Mouse (Mus musculus) heart, embryonic 15.5 days (tissue): ENCODE results near the gene Zfp142. TPM values are rescaled to one million over a fixed set of nuclear protein-coding genes. Genes with fewer than 3 reads are reported as not detected.

Experiments
- ATAC-seq: fragments of 200-750 bp; cut with Nextera tagmentation; replicated peaks from 2 replicates; pipeline ENCODE4 v1.8.0; 2017; ENCODE audit warnings: low read depth, moderate TSS enrichment; ENCODE audit not compliant: insufficient number of reproducible peaks, insufficient read depth, low FRiP score
- H3K27ac ChIP-seq: fragments of 300-500 bp; sonication (generic); 2 replicates; pipeline ENCODE4 v1.5.1; 2015; ENCODE audit warnings: mild to moderate bottlenecking, inconsistent platforms
- H3K27me3 ChIP-seq: fragments of 300-500 bp; sonication (generic); 2 replicates; pipeline ENCODE4 v1.6.1; 2015; ENCODE audit warnings: inconsistent platforms
- H3K36me3 ChIP-seq: fragments of 300-500 bp; sonication (generic); 2 replicates; pipeline ENCODE4 v1.6.1; 2015; ENCODE audit warnings: mild to moderate bottlenecking, inconsistent platforms
- H3K4me1 ChIP-seq: fragments of 300-500 bp; sonication (generic); replicated peaks from 2 replicates; pipeline ENCODE4 v1.6.1; 2015; ENCODE audit warnings: inconsistent platforms
- H3K4me2 ChIP-seq: fragments of 300-500 bp; sonication (generic); 2 replicates; pipeline ENCODE4 v1.6.1; 2015; ENCODE audit warnings: inconsistent platforms, mild to moderate bottlenecking, moderate library complexity
- H3K4me3 ChIP-seq: fragments of 300-500 bp; sonication (generic); 2 replicates; pipeline ENCODE4 v1.5.1; 2015; ENCODE audit warnings: mild to moderate bottlenecking, inconsistent platforms
- H3K9ac ChIP-seq: fragments of 300-500 bp; sonication (generic); 2 replicates; pipeline ENCODE4 v1.6.1; 2015; ENCODE audit warnings: mild to moderate bottlenecking, inconsistent platforms
- H3K9me3 ChIP-seq: fragments of 300-500 bp; sonication (generic); replicated peaks from 2 replicates; pipeline ENCODE4 v1.6.1; 2016; ENCODE audit warnings: inconsistent platforms
- WGBS: fragments of 180-500 bp; shearing (Covaris S2); methylation state at CpG from one replicate; pipeline ENCODE4 v1.1.7; 2015; ENCODE audit warnings: mixed read lengths; 5-methylcytosine and 5-hydroxymethylcytosine counted together
- polyA plus RNA-seq: library from polyadenylated mRNA; unstranded; fragments of >200 nt; fragmentation: Nextera tagmentation; extraction: Ambion mirVana; gene quantifications from 2 replicates; pipeline ENCODE4 v1.2.1, GENCODE M21; 2015

The Zfp142 gene
- polyA plus RNA-seq, 1 experiment from 2014 or later: 4.4 TPM

DNA sequence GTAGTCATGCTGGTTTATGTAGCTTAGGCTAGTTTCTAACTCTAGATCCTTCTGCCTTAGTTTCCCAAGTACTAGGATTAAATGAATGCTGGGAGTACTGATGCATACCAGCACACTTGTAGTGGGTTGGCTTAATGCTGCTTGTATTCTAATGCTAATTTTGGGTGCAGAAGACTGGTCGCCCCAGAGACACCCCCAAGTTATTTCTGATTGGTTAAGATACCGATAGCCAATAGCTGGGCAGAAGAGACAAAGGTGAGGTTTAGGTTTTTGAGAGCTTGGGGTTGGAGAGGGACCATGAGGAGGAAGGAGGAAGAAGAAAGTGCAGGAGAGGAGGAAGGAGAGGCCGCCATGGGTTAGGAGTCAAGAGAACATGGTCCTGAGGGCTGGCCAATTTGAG lies 5.4 kb downstream of the Zfp142 start:
- Histone ChIP-seq H3K9me3 (no peaks in the 10 kb centered on the region), H3K4me3 (no peak overlapping the region), H3K27me3 (no peaks in the 10 kb centered on the region), H3K36me3 (peaks cover 40% of the 10 kb centered on the region), H3K4me2 (no peak overlapping the region), H3K9ac (no peak overlapping the region), H3K4me1 (peaks cover 25% of the 10 kb centered on the region), H3K27ac (no peak overlapping the region)
- 88% methylated on average over 3 of the region's 3 CpGs for WGBS
- ATAC-seq: no peak

GRCm38 (mm10) chr1:74569739-74570719 lies 18.0 kb downstream of the Zfp142 start:
- ATAC-seq: no peak
- peaks cover 88% of the 10 kb centered on the region for H3K36me3 ChIP-seq
- H3K4me1 ChIP-seq: no peaks in the 10 kb centered on the region
- H3K27me3 ChIP-seq: no peaks in the 10 kb centered on the region
- H3K4me2 ChIP-seq: no peak overlapping the region
- H3K4me3 ChIP-seq: no peak overlapping the region
- no peaks in the 10 kb centered on the region for H3K9me3 ChIP-seq
- H3K9ac ChIP-seq: no peak overlapping the region
- no peak overlapping the region for H3K27ac ChIP-seq
- WGBS: 85% methylated on average over 29 of the region's 29 CpGs

DNA sequence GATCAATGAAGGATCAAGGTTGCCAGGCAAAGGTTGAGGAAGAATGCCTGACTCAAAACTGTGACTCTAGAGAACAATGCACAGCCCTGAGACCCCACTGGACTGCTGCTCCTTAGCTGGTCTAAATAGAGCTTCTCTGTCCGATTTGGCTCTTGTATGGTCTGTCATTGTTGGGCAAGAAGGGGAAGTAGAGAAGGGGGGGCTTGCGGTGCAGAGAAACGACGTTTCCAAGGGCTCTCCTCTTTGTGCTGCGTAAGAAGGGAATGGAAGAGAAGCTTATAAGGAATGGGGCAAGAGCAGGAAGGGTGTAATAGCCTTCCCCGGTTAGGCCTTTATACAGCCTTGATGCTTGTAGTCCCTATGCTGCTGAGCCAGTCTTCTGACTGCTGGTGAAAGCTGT lies 22.2 kb downstream of the Zfp142 start:
- ATAC-seq: no peak
- no peak overlapping the region for H3K4me3 ChIP-seq
- H3K27me3 ChIP-seq: no peaks in the 10 kb centered on the region
- 83% methylated on average over 6 of the region's 6 CpGs for WGBS
- no peak overlapping the region for H3K4me2 ChIP-seq
- H3K36me3 ChIP-seq: peaks cover 61% of the 10 kb centered on the region
- H3K27ac ChIP-seq: no peak overlapping the region
- H3K9ac ChIP-seq: no peak overlapping the region
- no peaks in the 10 kb centered on the region for H3K4me1 ChIP-seq
- H3K9me3 ChIP-seq: no peaks in the 10 kb centered on the region

DNA sequence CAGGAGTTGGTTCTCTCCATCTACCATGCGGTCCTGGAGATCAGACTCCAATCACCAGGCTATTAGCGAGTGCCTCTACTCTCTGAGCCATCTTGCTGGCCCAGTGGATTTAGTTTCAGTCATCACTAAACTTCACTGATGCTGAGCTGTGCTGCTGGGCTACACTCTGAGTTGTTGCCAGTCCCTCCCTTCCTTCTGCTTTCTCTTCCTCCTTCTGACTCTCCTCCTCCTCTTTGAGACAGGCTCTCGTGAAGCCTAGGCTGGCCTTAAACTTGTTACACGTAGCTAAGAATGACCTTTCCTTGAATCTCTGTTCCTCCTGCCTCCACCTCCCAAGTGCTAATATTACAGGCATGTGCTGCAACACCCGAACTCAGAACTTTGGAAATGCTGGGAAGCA lies 29.0 kb downstream of the Zfp142 start:
- no peak for ATAC-seq
- Histone ChIP-seq H3K4me2 (no peak overlapping the region), H3K36me3 (peaks cover under 1% of the 10 kb centered on the region), H3K4me3 (no peak overlapping the region), H3K4me1 (no peaks in the 10 kb centered on the region), H3K27ac (no peak overlapping the region), H3K27me3 (no peaks in the 10 kb centered on the region), H3K9ac (no peak overlapping the region), H3K9me3 (no peaks in the 10 kb centered on the region)
- WGBS: 82% methylated on average over 5 of the region's 5 CpGs

- Histone ChIP-seq H3K4me3 (no peak within 1 kb of the TSS), H3K4me1 (peaks cover 5% of the 10 kb centered on the region; the same call in 1 of the 2 replicates), H3K36me3 (no peaks in the 10 kb centered on the region), H3K9ac (no peak within 1 kb of the TSS), H3K27me3 (peaks cover 6% of the 10 kb centered on the region; the same call in 1 of the 2 replicates), H3K4me2 (no peak within 1 kb of the TSS), H3K27ac (no peak within 1 kb of the TSS), H3K9me3 (no peaks in the 10 kb centered on the region)
- ATAC-seq: no peak
- 84% methylated on average over 4 of the region's 4 CpGs for WGBS
These were observed 43.9 kb downstream of the Zfp142 start, which contains the start of gene Usp37 for GRCm38 (mm10) chr1:74544184-74544583. Usp37 (minus strand) TSS chr1:74544284.

GRCm38 (mm10) chr1:74542451-74542961 lies 45.5 kb downstream of the Zfp142 start, which contains the start of gene Plcd4:
Plcd4 (plus strand) TSS chr1:74542888.
- H3K36me3 ChIP-seq: no peaks in the 10 kb centered on the region
- no peak within 1 kb of the TSS for H3K27ac ChIP-seq
- 0 out of 2 replicates have a peak within 1 kb of the TSS, but pooled peaks have one; percentile 1 for H3K4me3 ChIP-seq
- no peak within 1 kb of the TSS for H3K9ac ChIP-seq
- H3K9me3 ChIP-seq: no peaks in the 10 kb centered on the region
- H3K27me3 ChIP-seq: peaks cover 6% of the 10 kb centered on the region; the same call in 1 of the 2 replicates
- H3K4me1 ChIP-seq: peaks cover 5% of the 10 kb centered on the region; the same call in 1 of the 2 replicates
- 5% methylated on average over 6 of the region's 6 CpGs for WGBS
- no peak for ATAC-seq
- 0 out of 2 replicates have a peak within 1 kb of the TSS, but pooled peaks have one; percentile 18 for H3K4me2 ChIP-seq

- Histone ChIP-seq H3K4me2 (no peak overlapping the region), H3K9me3 (no peaks in the 10 kb centered on the region), H3K4me3 (no peak overlapping the region), H3K36me3 (no peaks in the 10 kb centered on the region), H3K27ac (no peak overlapping the region), H3K4me1 (peaks cover 5% of the 10 kb centered on the region; the same call in 1 of the 2 replicates), H3K27me3 (peaks cover 4% of the 10 kb centered on the region; the same call in 1 of the 2 replicates), H3K9ac (no peak overlapping the region)
- no peak for ATAC-seq
These were observed 49.4 kb downstream of the Zfp142 start for GRCm38 (mm10) chr1:74538650-74539049.

GRCm38 (mm10) chr1:74528589-74528988 lies 59.5 kb downstream of the Zfp142 start:
- Histone ChIP-seq H3K27me3 (no peaks in the 10 kb centered on the region), H3K9me3 (no peaks in the 10 kb centered on the region), H3K36me3 (peaks cover 80% of the 10 kb centered on the region), H3K27ac (no peak overlapping the region), H3K4me3 (no peak overlapping the region), H3K4me2 (no peak overlapping the region), H3K9ac (no peak overlapping the region), H3K4me1 (no peaks in the 10 kb centered on the region)
- no peak for ATAC-seq
- 90% methylated on average over 7 of the region's 7 CpGs for WGBS

DNA sequence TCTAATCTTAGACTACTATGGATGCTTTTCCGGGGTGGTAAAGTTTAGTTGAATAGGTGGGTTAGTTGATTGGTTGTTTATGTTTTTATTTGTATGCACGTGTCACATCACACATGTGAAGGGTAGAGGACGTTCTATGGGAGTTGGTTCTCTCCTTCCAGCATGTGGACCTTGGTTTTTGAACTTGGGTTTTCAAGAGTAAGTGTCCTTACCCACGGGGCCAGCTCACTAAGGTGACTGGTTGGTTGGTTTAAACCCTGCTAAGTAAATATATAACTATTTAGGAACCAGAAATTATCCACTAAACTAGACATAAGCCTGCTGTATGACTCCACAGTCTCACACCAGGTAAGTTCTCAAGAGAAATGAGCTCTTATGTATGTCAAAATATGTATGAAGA lies 63.3 kb downstream of the Zfp142 start:
- ATAC-seq: no peak
- H3K4me3 ChIP-seq: no peak overlapping the region
- H3K9me3 ChIP-seq: no peaks in the 10 kb centered on the region
- H3K27ac ChIP-seq: no peak overlapping the region
- H3K36me3 ChIP-seq: peaks cover 79% of the 10 kb centered on the region
- no peak overlapping the region for H3K9ac ChIP-seq
- H3K4me2 ChIP-seq: no peak overlapping the region
- WGBS: 92% methylated on average over 4 of the region's 4 CpGs
- no peaks in the 10 kb centered on the region for H3K4me1 ChIP-seq
- no peaks in the 10 kb centered on the region for H3K27me3 ChIP-seq

GRCm38 (mm10) chr1:74519875-74520274 lies 68.2 kb downstream of the Zfp142 start:
- Histone ChIP-seq H3K4me2 (no peak overlapping the region), H3K9me3 (no peaks in the 10 kb centered on the region), H3K36me3 (peaks cover 49% of the 10 kb centered on the region), H3K4me1 (no peaks in the 10 kb centered on the region), H3K4me3 (no peak overlapping the region), H3K27ac (no peak overlapping the region), H3K9ac (no peak overlapping the region), H3K27me3 (no peaks in the 10 kb centered on the region)
- no peak for ATAC-seq
